ENCODE assay signal across 12 mouse cellular contexts in genomic region chr9:21497050-21497542, GRCm38 (mm10). TPM values are rescaled to one million over a fixed set of nuclear protein-coding genes. Genes with fewer than 3 reads are reported as not detected.
DNase-seq lines count a peak whose midpoint lies in the region; ATAC-seq and TF ChIP-seq lines count a peak whose summit lies in the region.
"Had no signal": no experiment of that assay in that cellular context is flagged by ENCODE, and none has a peak within 500 bp of the region (broad histone marks: within the 10 kb centered on the region; RNA-seq: fewer than 3 reads in every experiment).

No protein-coding gene starts in this region.

- no peak overlapping the region for H3K9ac ChIP-seq in heart, embryonic 11.5 days (ENCODE audit: low read depth, low read length)
- H3K9ac ChIP-seq in lung, postnatal 0 days (replicated peaks; ENCODE audit: low read depth): no peak overlapping the region
- H3K9ac ChIP-seq in embryonic facial prominence, embryonic 14.5 days (ENCODE audit: low read depth, low read length): peak overlapping the region; percentile 65
- H3K9ac ChIP-seq in neural tube, embryonic 15.5 days (replicated peaks): no peak overlapping the region
- H3K9ac ChIP-seq: midbrain, embryonic 12.5 days; stomach, embryonic 15.5 days had no signal

- TF ChIP-seq EP300 in lung, postnatal 0 days (IDR thresholded peaks at IDR 0.05): no peak

- peak overlapping the region; percentile 53; the same call in 1 of the 2 replicates for H3K27ac ChIP-seq in heart, embryonic 10.5 days
- no peak overlapping the region for H3K27ac ChIP-seq in heart, embryonic 11.5 days (ENCODE audit: low read depth, low read length)
- H3K27ac ChIP-seq in lung, postnatal 0 days (ENCODE audit: low read length): peak overlapping the region; percentile 40; the same call in 1 of the 2 replicates
- peak overlapping the region; percentile 92 for H3K27ac ChIP-seq in embryonic facial prominence, embryonic 14.5 days (replicated peaks; ENCODE audit: low read depth, low read length)
- H3K27ac ChIP-seq in neural tube, embryonic 15.5 days (replicated peaks): peak overlapping the region; percentile 33; the same call in 1 of the 2 replicates
- H3K27ac ChIP-seq: kidney, postnatal 0 days; midbrain, embryonic 12.5 days; stomach, embryonic 15.5 days had no signal

- H3K4me1 ChIP-seq in heart, embryonic 10.5 days: peaks cover 18% of the 10 kb centered on the region
- peaks cover 6% of the 10 kb centered on the region; the same call in 1 of the 2 replicates for H3K4me1 ChIP-seq in heart, embryonic 11.5 days (ENCODE audit: control insufficient read depth, insufficient read depth, low read length)
- H3K4me1 ChIP-seq in lung, postnatal 0 days (ENCODE audit: insufficient read depth, low read depth, low read length): no peaks in the 10 kb centered on the region
- H3K4me1 ChIP-seq in embryonic facial prominence, embryonic 14.5 days (ENCODE audit: control insufficient read depth, insufficient read depth, low read length): peaks cover 28% of the 10 kb centered on the region
- no peaks in the 10 kb centered on the region for H3K4me1 ChIP-seq in neural tube, embryonic 15.5 days
- H3K4me1 ChIP-seq: midbrain, embryonic 12.5 days; stomach, embryonic 15.5 days had no signal

- no peaks in the 10 kb centered on the region for H3K27me3 ChIP-seq in heart, embryonic 10.5 days (ENCODE audit: insufficient read depth, poor library complexity, severe bottlenecking)
- H3K27me3 ChIP-seq in heart, embryonic 11.5 days (ENCODE audit: control insufficient read depth, insufficient read depth, low read length): no peaks in the 10 kb centered on the region
- H3K27me3 ChIP-seq in lung, postnatal 0 days (replicated peaks; ENCODE audit: insufficient read depth, low read length): no peaks in the 10 kb centered on the region
- H3K27me3 ChIP-seq in embryonic facial prominence, embryonic 14.5 days (replicated peaks; ENCODE audit: control insufficient read depth, insufficient read depth, low read length): no peaks in the 10 kb centered on the region
- H3K27me3 ChIP-seq in neural tube, embryonic 15.5 days (replicated peaks): no peaks in the 10 kb centered on the region
- H3K27me3 ChIP-seq: midbrain, embryonic 12.5 days; stomach, embryonic 15.5 days had no signal

- H3K36me3 ChIP-seq in heart, embryonic 10.5 days: peaks cover 73% of the 10 kb centered on the region
- peaks cover 21% of the 10 kb centered on the region for H3K36me3 ChIP-seq in heart, embryonic 11.5 days (ENCODE audit: control insufficient read depth, insufficient read depth, low read length)
- peaks cover 5% of the 10 kb centered on the region for H3K36me3 ChIP-seq in lung, postnatal 0 days (ENCODE audit: insufficient read depth, low read length)
- H3K36me3 ChIP-seq in embryonic facial prominence, embryonic 14.5 days (ENCODE audit: control insufficient read depth, insufficient read depth, low read length): peaks cover 35% of the 10 kb centered on the region
- H3K36me3 ChIP-seq in neural tube, embryonic 15.5 days: peaks cover 44% of the 10 kb centered on the region

- H3K4me3 ChIP-seq in heart, embryonic 10.5 days: no peak overlapping the region
- H3K4me3 ChIP-seq in heart, embryonic 11.5 days (ENCODE audit: low read depth, low read length): no peak overlapping the region
- H3K4me3 ChIP-seq in lung, postnatal 0 days (ENCODE audit: low read depth, low read length): no peak overlapping the region
- peak overlapping the region; percentile 36 for H3K4me3 ChIP-seq in embryonic facial prominence, embryonic 14.5 days (ENCODE audit: low read depth, low read length)
- H3K4me3 ChIP-seq in neural tube, embryonic 15.5 days (replicated peaks): no peak overlapping the region
- H3K4me3 ChIP-seq: midbrain, embryonic 12.5 days; stomach, embryonic 15.5 days had no signal

- TF ChIP-seq CTCF in lung, postnatal 0 days (IDR thresholded peaks at IDR 0.05): no peak

- no peak overlapping the region for H3K4me2 ChIP-seq in heart, embryonic 11.5 days
- no peak overlapping the region for H3K4me2 ChIP-seq in lung, postnatal 0 days (replicated peaks; ENCODE audit: low read depth, low read length)
- peak overlapping the region; percentile 66 for H3K4me2 ChIP-seq in embryonic facial prominence, embryonic 14.5 days (ENCODE audit: low read depth, low read length)
- H3K4me2 ChIP-seq in neural tube, embryonic 15.5 days: no peak overlapping the region
- H3K4me2 ChIP-seq: midbrain, embryonic 12.5 days; stomach, embryonic 15.5 days had no signal

- ATAC-seq in heart, embryonic 11.5 days (replicated peaks; ENCODE audit: insufficient number of reproducible peaks, low FRiP score, low TSS enrichment): no peak; the same call in 1 of the 2 replicates
- no peak; the same call in 1 of the 2 replicates for ATAC-seq in lung, postnatal 0 days
- peak; percentile 8 for ATAC-seq in embryonic facial prominence, embryonic 14.5 days (ENCODE audit: low read depth)
- ATAC-seq in neural tube, embryonic 15.5 days (ENCODE audit: low FRiP score): no peak

- no peaks in the 10 kb centered on the region for H3K9me3 ChIP-seq in heart, embryonic 10.5 days
- no peaks in the 10 kb centered on the region for H3K9me3 ChIP-seq in heart, embryonic 11.5 days (replicated peaks; ENCODE audit: control insufficient read depth, low read length)
- no peaks in the 10 kb centered on the region for H3K9me3 ChIP-seq in lung, postnatal 0 days (ENCODE audit: low read length)
- no peaks in the 10 kb centered on the region for H3K9me3 ChIP-seq in embryonic facial prominence, embryonic 14.5 days (ENCODE audit: control insufficient read depth, low read length)
- H3K9me3 ChIP-seq in neural tube, embryonic 15.5 days (replicated peaks): no peaks in the 10 kb centered on the region
- H3K9me3 ChIP-seq: midbrain, embryonic 12.5 days; stomach, embryonic 15.5 days had no signal

- WGBS in heart, embryonic 10.5 days: 92% methylated on average over 16 of the region's 16 CpGs
- 95% methylated on average over 16 of the region's 16 CpGs for WGBS in heart, embryonic 11.5 days (ENCODE audit: insufficient replicate concordance)
- WGBS in lung, postnatal 0 days: 90% methylated on average over 16 of the region's 16 CpGs
- WGBS in embryonic facial prominence, embryonic 14.5 days: 51% methylated on average over 16 of the region's 16 CpGs
- WGBS in neural tube, embryonic 15.5 days: 92% methylated on average over 16 of the region's 16 CpGs

- DNase-seq in heart, embryonic 10.5 days (ENCODE audit: low spot score): no peak
- no peak for DNase-seq in lung, postnatal 0 days (ENCODE audit: low spot score)
- no peak for DNase-seq in lung, postnatal 25 days (ENCODE audit: low spot score)
- DNase-seq in embryonic facial prominence, embryonic 14.5 days (ENCODE audit: low spot score): no peak
- DNase-seq in urinary bladder, postnatal 4 days (ENCODE audit: low spot score in 2 of 2): no peak
- DNase-seq in MN1 (ENCODE audit: low spot score): no peak
- DNase-seq: cerebellum, adult 11-12 months had no signal

RNA-seq across cellular contexts. Expression of gene Tmed1, which starts 13.0 kb away (rescaled TPM):
- 119 and 134 TPM in 2 replicates for polyA plus RNA-seq in heart, embryonic 10.5 days (2016; fragmentation: Nextera tagmentation; extraction: Ambion mirVana)
- 79.8 and 80.9 TPM in 2 replicates for polyA plus RNA-seq in heart, embryonic 11.5 days (2014; fragmentation: Nextera tagmentation; extraction: Ambion mirVana)
- 60.8 and 71.3 TPM in 2 replicates for polyA plus RNA-seq in lung, postnatal 0 days (2015; fragmentation: Nextera tagmentation; extraction: Ambion mirVana)
- 103 and 115 TPM in 2 replicates for polyA plus RNA-seq in embryonic facial prominence, embryonic 14.5 days (2014; fragmentation: Nextera tagmentation; extraction: Ambion mirVana)
- polyA plus RNA-seq in neural tube, embryonic 15.5 days (2015; fragmentation: Nextera tagmentation; extraction: Ambion mirVana): 53.4 and 61.3 TPM in 2 replicates

RNA-seq across cellular contexts. Expression of gene AB124611, which starts 28.9 kb away (rescaled TPM):
- 1.3 and 2.5 TPM in 2 replicates for polyA plus RNA-seq in heart, embryonic 10.5 days (2016; fragmentation: Nextera tagmentation; extraction: Ambion mirVana)
- polyA plus RNA-seq in heart, embryonic 11.5 days (2014; fragmentation: Nextera tagmentation; extraction: Ambion mirVana): 1.5 and 1.7 TPM in 2 replicates
- 5.2 and 5.5 TPM in 2 replicates for polyA plus RNA-seq in lung, postnatal 0 days (2015; fragmentation: Nextera tagmentation; extraction: Ambion mirVana)
- 2.0 and 2.1 TPM in 2 replicates for polyA plus RNA-seq in embryonic facial prominence, embryonic 14.5 days (2014; fragmentation: Nextera tagmentation; extraction: Ambion mirVana)
- 2.3 and 3.9 TPM in 2 replicates for polyA plus RNA-seq in neural tube, embryonic 15.5 days (2015; fragmentation: Nextera tagmentation; extraction: Ambion mirVana)

RNA-seq across cellular contexts. Expression of gene Carm1, which starts 49.6 kb away (rescaled TPM):
- polyA plus RNA-seq in heart, embryonic 10.5 days (2016; fragmentation: Nextera tagmentation; extraction: Ambion mirVana): 49.0 and 59.6 TPM in 2 replicates
- 44.0 and 47.2 TPM in 2 replicates for polyA plus RNA-seq in heart, embryonic 11.5 days (2014; fragmentation: Nextera tagmentation; extraction: Ambion mirVana)
- 10.8 and 12.2 TPM in 2 replicates for polyA plus RNA-seq in lung, postnatal 0 days (2015; fragmentation: Nextera tagmentation; extraction: Ambion mirVana)
- polyA plus RNA-seq in embryonic facial prominence, embryonic 14.5 days (2014; fragmentation: Nextera tagmentation; extraction: Ambion mirVana): 55.7 and 57.1 TPM in 2 replicates
- polyA plus RNA-seq in neural tube, embryonic 15.5 days (2015; fragmentation: Nextera tagmentation; extraction: Ambion mirVana): 33.7 and 36.1 TPM in 2 replicates
